Mouse (Mus musculus): ENCODE results near the gene Smg5. TPM values are rescaled to one million over a fixed set of nuclear protein-coding genes. Genes with fewer than 3 reads are reported as not detected.

The Smg5 gene
- polyA plus RNA-seq, 1 experiment: 53.5 TPM

DNA sequence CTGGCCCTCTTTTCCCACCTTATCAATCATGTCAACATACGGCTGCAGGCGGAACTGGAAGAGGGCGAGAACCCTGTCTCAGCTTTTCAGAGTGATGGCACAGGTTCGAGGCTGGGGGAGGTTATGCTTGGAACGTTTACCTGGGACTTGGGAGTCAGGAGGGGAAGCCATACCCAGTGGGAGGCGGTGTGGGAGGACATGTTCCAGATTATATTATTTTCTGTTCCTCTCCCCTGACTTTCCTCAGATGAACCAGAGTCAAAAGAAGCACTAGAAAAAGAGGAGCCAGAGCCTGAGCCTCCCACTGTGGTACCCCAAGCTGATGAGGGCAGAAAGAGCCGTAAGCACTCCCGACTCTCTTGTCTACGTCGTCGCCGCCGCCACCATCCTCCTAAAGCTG lies 14.7 kb downstream of the Smg5 start:
- Histone ChIP-seq H3K4me3 (no peak overlapping the region), H3K27me3 (ENCODE audit: control insufficient read depth, insufficient read depth, insufficient read length) (no peaks in the 10 kb centered on the region), H3K36me3 (ENCODE audit: control insufficient read depth, insufficient read depth) (peaks cover 72% of the 10 kb centered on the region), H3K79me2 (ENCODE audit: control insufficient read depth, insufficient read depth) (no peaks in the 10 kb centered on the region), H3K4me2 (ENCODE audit: low read depth) (no peak overlapping the region), H3ac (ENCODE audit: control insufficient read depth, insufficient read length) (no peak overlapping the region)
- no peak for TF ChIP-seq POLR2A (IDR thresholded peaks at IDR 0.05; ENCODE audit: insufficient read length, low read depth)
- no peak for TF ChIP-seq TCF3 (IDR thresholded peaks at IDR 0.05; ENCODE audit: insufficient read length, low read depth)
- no peak for TF ChIP-seq MYOG (IDR thresholded peaks at IDR 0.05; ENCODE audit: control insufficient read depth in 1 of 3, insufficient read depth in 1 of 3, insufficient read length in 2 of 3, low read depth in 2 of 3)
- no peak for TF ChIP-seq CEBPB (IDR thresholded peaks at IDR 0.05; ENCODE audit: insufficient read depth, poor library complexity, severe bottlenecking)

DNA sequence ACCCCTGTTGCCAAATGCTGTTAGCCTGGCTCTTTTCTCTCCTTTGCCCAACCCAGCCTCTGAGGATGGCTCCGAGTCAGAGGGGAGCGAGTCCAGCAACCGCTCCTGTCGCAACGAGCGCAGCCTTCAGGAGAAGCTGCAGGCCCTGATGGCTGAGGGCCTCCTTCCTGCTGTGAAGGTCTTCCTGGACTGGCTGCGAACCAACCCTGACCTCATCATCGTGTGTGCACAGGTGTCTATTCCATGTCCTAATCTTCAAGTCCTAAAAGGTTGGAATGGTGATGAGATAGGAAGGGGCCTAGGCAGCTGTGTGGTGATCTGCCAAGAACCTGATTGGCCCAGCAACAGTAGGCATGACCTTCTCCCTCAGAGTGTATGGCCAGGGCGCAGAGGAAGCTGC lies 16.8 kb downstream of the Smg5 start:
- Histone ChIP-seq H3K36me3 (ENCODE audit: control insufficient read depth, insufficient read depth) (peaks cover 78% of the 10 kb centered on the region), H3K4me3 (no peak overlapping the region), H3K27me3 (ENCODE audit: control insufficient read depth, insufficient read depth, insufficient read length) (no peaks in the 10 kb centered on the region), H3K4me2 (ENCODE audit: low read depth) (no peak overlapping the region), H3ac (ENCODE audit: control insufficient read depth, insufficient read length) (no peak overlapping the region), H3K79me2 (ENCODE audit: control insufficient read depth, insufficient read depth) (no peaks in the 10 kb centered on the region)
- TF ChIP-seq MYOG (IDR thresholded peaks at IDR 0.05; ENCODE audit: control insufficient read depth in 1 of 3, insufficient read depth in 1 of 3, insufficient read length in 2 of 3, low read depth in 2 of 3): no peak
- TF ChIP-seq TCF12 (IDR thresholded peaks at IDR 0.05; ENCODE audit: insufficient read depth, poor library complexity, severe bottlenecking): no peak
- TF ChIP-seq POLR2A (IDR thresholded peaks at IDR 0.05; ENCODE audit: insufficient read length, low read depth): no peak
- no peak for TF ChIP-seq MAX (IDR thresholded peaks at IDR 0.05; ENCODE audit: low read depth)

DNA sequence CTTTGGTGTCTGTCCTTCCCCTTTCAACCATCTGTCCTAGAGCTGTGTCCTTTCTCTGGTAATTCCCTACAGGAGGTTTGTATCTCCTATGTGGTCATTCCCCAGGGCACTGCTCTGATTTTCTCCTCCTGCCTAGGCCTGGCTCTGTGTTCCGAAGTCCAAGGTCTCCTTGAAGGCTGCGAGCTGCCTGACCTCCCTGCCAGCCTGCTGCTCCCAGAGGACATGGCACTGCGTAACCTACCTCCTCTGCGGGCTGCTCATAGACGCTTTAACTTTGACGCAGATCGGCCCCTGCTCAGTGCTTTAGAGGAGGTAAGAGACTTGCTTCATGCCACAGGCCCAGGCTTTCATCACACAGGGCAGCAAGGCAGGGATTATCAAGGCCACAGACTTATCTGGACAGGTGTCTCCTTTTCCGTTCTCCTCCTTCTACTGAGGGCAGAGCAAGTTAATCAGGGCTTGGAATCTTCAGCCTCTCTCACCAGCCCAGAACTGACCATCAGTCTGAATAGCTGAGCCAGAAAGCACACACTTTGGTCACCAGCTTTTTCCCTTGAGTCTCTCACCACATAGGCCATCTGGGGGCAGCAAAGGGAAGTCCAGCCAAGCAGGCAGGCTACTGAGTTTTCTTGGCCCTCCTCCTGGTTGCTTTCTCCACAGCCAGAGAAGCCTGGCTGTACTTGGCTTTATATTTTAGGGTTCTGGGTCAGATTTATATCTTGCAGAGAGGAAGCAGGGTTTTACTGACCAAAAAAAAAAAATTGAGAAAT lies 18.5 kb downstream of the Smg5 start:
- TF ChIP-seq MYOD1 (IDR thresholded peaks at IDR 0.05; ENCODE audit: control insufficient read depth in 1 of 3, insufficient read length in 2 of 3, low read depth in 2 of 3): no peak
- TF ChIP-seq SRF (IDR thresholded peaks at IDR 0.05; ENCODE audit: control insufficient read depth, insufficient read length, low read depth): no peak
- TF ChIP-seq POLR2A (IDR thresholded peaks at IDR 0.05; ENCODE audit: insufficient read length, low read depth): no peak
- TF ChIP-seq USF1 (IDR thresholded peaks at IDR 0.05; ENCODE audit: low read depth): no peak
- no peak for TF ChIP-seq REST (IDR thresholded peaks at IDR 0.05; ENCODE audit: insufficient read depth, insufficient read length)
- TF ChIP-seq TCF3 (IDR thresholded peaks at IDR 0.05; ENCODE audit: insufficient read length, low read depth): no peak
- no peak for TF ChIP-seq POLR2AphosphoS2 (IDR thresholded peaks at IDR 0.05; ENCODE audit: insufficient read length, low read depth)
- no peak for TF ChIP-seq MAX (IDR thresholded peaks at IDR 0.05; ENCODE audit: low read depth)
- no peak for TF ChIP-seq CEBPB (IDR thresholded peaks at IDR 0.05; ENCODE audit: insufficient read depth, poor library complexity, severe bottlenecking)
- no peak for TF ChIP-seq MYOG (IDR thresholded peaks at IDR 0.05; ENCODE audit: control insufficient read depth in 1 of 3, insufficient read depth in 1 of 3, insufficient read length in 2 of 3, low read depth in 2 of 3)
- TF ChIP-seq E2F4 (IDR thresholded peaks at IDR 0.05; ENCODE audit: insufficient read depth): no peak
- TF ChIP-seq TCF12 (IDR thresholded peaks at IDR 0.05; ENCODE audit: insufficient read depth, poor library complexity, severe bottlenecking): no peak
- Histone ChIP-seq H3K4me3 (no peak overlapping the region), H3K4me2 (ENCODE audit: low read depth) (no peak overlapping the region), H3K79me2 (ENCODE audit: control insufficient read depth, insufficient read depth) (no peaks in the 10 kb centered on the region), H3ac (ENCODE audit: control insufficient read depth, insufficient read length) (no peak overlapping the region), H3K36me3 (ENCODE audit: control insufficient read depth, insufficient read depth) (peaks cover 62% of the 10 kb centered on the region), H3K27me3 (ENCODE audit: control insufficient read depth, insufficient read depth, insufficient read length) (no peaks in the 10 kb centered on the region)

DNA sequence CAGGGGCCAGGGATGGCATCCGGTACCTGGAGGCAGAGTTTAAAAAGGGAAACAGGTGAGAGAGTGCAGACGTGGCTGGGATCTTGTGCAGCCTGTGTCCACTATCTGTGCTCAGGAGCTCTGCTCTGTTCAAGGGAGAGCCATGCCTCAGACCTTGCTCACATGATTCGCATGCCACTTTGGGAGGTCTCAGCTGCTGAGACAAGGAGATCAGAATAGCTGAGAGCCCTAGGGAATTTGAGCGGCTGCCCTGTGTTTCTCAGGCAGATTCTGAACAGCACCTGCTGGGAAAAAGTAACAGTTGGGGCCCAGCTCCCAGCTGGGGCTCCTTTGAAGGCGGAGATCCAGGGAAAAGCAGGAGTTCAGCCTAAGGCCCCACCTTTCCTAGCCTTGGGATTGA lies 23.5 kb downstream of the Smg5 start:
- TF ChIP-seq SRF (IDR thresholded peaks at IDR 0.05; ENCODE audit: control insufficient read depth, insufficient read length, low read depth) (no peak), REST (IDR thresholded peaks at IDR 0.05; ENCODE audit: insufficient read depth, insufficient read length) (no peak), POLR2AphosphoS2 (IDR thresholded peaks at IDR 0.05; ENCODE audit: insufficient read length, low read depth) (no peak), TCF12 (IDR thresholded peaks at IDR 0.05; ENCODE audit: insufficient read depth, poor library complexity, severe bottlenecking) (no peak), MYOG (IDR thresholded peaks at IDR 0.05; ENCODE audit: control insufficient read depth in 1 of 3, insufficient read depth in 1 of 3, insufficient read length in 2 of 3, low read depth in 2 of 3) (peak in 1 of 3 experiments; percentile 36), MAX (IDR thresholded peaks at IDR 0.05; ENCODE audit: low read depth) (no peak), USF1 (IDR thresholded peaks at IDR 0.05; ENCODE audit: low read depth) (no peak)
- Histone ChIP-seq H3K79me2 (ENCODE audit: control insufficient read depth, insufficient read depth) (no peaks in the 10 kb centered on the region), H3K4me2 (ENCODE audit: low read depth) (no peak overlapping the region), H3K36me3 (ENCODE audit: control insufficient read depth, insufficient read depth) (peaks cover 32% of the 10 kb centered on the region), H3K27me3 (ENCODE audit: control insufficient read depth, insufficient read depth, insufficient read length) (no peaks in the 10 kb centered on the region), H3K4me3 (no peak overlapping the region), H3ac (ENCODE audit: control insufficient read depth, insufficient read length) (no peak overlapping the region)

DNA sequence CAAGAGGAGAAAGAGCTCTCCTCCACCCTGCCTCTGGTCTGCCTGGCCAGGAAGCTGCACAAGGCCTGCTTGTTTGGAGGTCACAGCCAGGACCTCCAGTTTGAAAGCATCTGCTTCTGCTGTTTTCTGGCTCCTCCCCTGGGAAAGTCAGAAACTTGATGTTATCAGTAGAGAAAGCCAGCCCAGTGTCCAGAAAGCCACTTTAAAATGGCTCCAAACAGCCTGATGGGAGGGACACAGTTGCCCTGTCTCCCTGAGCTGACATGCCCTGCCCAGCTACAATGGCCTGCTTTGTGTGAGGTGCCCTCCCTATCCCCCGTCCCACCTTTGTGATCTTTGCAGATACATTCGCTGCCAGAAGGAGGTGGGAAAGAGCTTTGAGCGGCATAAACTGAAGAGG lies 23.9 kb downstream of the Smg5 start:
- H3K4me3 ChIP-seq: no peak overlapping the region
- no peak overlapping the region for H3ac ChIP-seq (ENCODE audit: control insufficient read depth, insufficient read length)
- peaks cover 28% of the 10 kb centered on the region for H3K36me3 ChIP-seq (ENCODE audit: control insufficient read depth, insufficient read depth)
- H3K27me3 ChIP-seq (ENCODE audit: control insufficient read depth, insufficient read depth, insufficient read length): no peaks in the 10 kb centered on the region
- H3K4me2 ChIP-seq (ENCODE audit: low read depth): no peak overlapping the region
- no peak for TF ChIP-seq POLR2A (IDR thresholded peaks at IDR 0.05; ENCODE audit: insufficient read length, low read depth)
- TF ChIP-seq MYOD1 (IDR thresholded peaks at IDR 0.05; ENCODE audit: control insufficient read depth in 1 of 3, insufficient read length in 2 of 3, low read depth in 2 of 3): no peak
- no peak for TF ChIP-seq SRF (IDR thresholded peaks at IDR 0.05; ENCODE audit: control insufficient read depth, insufficient read length, low read depth)
- no peak for TF ChIP-seq USF1 (IDR thresholded peaks at IDR 0.05; ENCODE audit: low read depth)
- no peak for TF ChIP-seq MAX (IDR thresholded peaks at IDR 0.05; ENCODE audit: low read depth)
- no peak for TF ChIP-seq TCF12 (IDR thresholded peaks at IDR 0.05; ENCODE audit: insufficient read depth, poor library complexity, severe bottlenecking)
- no peak for TF ChIP-seq TCF3 (IDR thresholded peaks at IDR 0.05; ENCODE audit: insufficient read length, low read depth)
- TF ChIP-seq REST (IDR thresholded peaks at IDR 0.05; ENCODE audit: insufficient read depth, insufficient read length): no peak
- TF ChIP-seq E2F4 (IDR thresholded peaks at IDR 0.05; ENCODE audit: insufficient read depth): no peak
- no peak for TF ChIP-seq POLR2AphosphoS2 (IDR thresholded peaks at IDR 0.05; ENCODE audit: insufficient read length, low read depth)
- TF ChIP-seq MYOG (IDR thresholded peaks at IDR 0.05; ENCODE audit: control insufficient read depth in 1 of 3, insufficient read depth in 1 of 3, insufficient read length in 2 of 3, low read depth in 2 of 3): no peak
- no peak for TF ChIP-seq CEBPB (IDR thresholded peaks at IDR 0.05; ENCODE audit: insufficient read depth, poor library complexity, severe bottlenecking)
- no peaks in the 10 kb centered on the region for H3K79me2 ChIP-seq (ENCODE audit: control insufficient read depth, insufficient read depth)

Data from myocyte (in vitro differentiated cells).